Mouse (Mus musculus): ENCODE measurements at regions not wholly inside any gene's neighbourhood (a gene's known extent, or its start where the extent isn't known, plus 50 kb on each side); places are given as distances from the start of the nearest gene placed in this dataset.

- DNase-seq, result no peak
Observed at GRCm38 (mm10) chr4:12769092-12769491, 597.3 kb upstream of the Fam92a start.

DNA sequence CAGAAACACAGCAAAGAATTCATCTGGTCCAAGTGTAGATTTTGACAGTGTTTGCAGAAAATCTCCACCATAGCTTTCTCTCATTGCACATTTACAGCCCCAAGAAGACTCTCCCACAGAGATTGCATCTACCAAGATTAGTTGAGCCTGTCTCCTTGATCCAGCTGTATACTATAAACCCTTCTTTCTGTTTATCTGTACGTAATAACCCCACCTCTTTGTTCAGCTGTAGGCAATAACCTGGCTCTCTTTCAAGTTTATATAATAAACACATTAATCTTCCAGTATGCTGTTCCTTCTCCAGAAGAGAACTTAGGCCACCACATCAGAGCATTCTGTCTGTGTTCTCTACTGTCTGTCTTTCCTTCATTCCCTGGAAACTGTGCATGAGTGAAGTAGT, 594.9 kb upstream of the Fam92a start:
- DNase-seq, result no peak

DNA sequence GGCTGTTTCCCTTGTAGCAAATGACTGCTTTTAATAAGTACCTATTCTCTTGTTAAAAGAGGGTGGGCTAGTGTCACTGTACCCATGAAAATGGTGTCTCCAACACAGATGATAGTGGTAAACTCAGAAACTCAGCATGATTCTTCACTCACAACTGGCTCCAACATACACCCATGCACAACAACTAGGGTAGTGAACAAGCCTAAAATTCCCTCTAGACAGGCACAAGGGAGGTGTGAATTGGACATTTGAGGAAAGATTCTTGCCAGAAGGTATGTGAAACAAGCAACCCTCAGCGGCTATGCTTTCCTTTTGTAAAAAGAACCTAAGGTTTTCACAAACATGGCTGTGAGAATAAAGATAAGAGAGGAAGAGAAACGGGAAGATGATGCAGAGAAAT, 579.0 kb upstream of the Fam92a start:
- DNase-seq, result no peak

GRCm38 (mm10) chr4:12749874-12750273, 578.1 kb upstream of the Fam92a start:
- no peak for DNase-seq

DNA sequence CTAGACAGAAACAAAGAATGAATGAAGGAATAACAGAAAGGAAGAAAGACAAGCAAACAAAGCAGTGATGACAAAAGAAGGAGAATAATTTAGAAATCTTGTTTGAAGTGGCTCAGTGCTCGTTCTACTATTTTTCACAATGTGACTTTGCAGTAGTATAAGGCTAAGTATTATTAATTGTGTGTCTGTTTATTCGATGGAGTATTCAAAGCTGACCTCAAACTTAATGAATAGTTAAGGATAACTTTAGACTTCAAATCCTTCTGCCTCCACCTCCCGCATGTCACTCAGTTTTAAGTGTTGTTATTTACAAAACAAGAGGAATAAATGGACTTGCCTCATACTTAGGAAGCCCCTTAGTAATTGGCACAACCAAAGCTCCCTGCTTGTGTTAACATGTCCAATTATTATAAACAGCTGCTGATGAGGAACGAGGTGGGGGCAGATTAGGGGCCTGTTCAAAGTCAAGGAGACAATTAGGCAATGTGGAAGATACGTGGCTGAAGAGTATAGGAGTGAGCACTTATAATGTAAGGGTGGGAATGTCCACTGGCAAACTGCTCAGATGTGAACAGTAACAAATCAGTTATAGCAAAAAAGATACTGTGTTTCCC, 572.0 kb upstream of the Fam92a start:
- no peak for DNase-seq

DNA sequence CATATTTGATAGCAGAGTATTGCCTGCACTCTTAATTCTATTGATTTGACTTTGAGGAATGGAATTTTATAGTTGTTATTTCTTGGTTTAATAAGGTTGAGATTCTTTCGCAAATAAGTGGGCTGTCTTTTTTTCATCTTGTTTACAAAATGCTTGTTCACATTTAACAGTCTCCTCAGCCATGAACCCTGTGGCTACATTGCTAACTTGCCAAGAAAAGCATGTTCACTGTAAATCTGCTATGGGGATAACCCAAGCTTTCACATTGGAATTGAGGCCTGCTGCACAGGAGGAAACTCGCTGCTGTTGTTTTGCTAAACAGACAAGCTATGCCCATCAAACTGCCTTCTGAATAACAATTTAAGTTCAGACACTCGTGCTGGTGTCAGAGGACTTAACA, 564.6 kb upstream of the Fam92a start:
- no peak for DNase-seq

GRCm38 (mm10) chr4:12700189-12700588, 528.4 kb upstream of the Fam92a start:
- no peak for DNase-seq

DNA sequence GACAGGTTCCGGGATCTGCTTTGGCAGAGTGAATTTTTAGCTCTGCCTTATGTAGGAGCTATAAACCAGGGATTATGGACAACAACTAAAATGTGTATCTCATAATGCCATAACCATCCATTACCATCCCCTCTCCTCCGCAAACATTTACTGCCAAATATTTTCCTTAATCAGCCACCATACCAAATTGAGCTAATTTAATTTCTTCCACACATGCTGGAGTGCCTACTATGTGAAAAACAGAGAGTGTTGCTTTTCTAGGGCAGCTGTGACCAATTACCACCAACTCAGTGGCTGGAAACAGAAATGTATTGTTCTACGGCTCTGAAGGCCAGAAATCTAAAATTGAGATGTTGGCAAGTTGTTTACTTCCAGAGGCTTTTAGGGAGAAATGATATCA, 506.0 kb upstream of the Fam92a start:
- no peak for DNase-seq

DNA sequence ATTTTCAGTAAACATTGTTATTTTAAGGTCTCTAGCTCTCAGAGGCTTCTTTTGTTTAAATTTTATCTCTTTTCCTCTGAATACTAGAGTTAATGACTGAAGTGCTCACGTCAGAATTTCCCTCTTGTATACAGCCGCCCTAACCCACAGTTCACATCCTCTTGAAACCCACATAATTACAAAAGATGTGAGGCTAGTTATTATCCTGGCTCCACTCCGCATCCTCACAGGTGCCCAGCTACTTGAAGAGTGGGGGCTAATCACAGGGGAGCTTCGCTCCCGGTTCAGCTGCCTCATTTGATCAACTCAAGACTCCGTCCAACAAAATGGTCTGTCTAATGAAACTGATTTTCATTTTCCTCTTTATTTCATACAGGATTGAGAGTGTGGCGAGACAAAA, 499.6 kb upstream of the Fam92a start:
- no peak for DNase-seq

- DNase-seq, result no peak
Observed at GRCm38 (mm10) chr4:12663176-12663575, 491.4 kb upstream of the Fam92a start.

- no peak for DNase-seq
Observed at GRCm38 (mm10) chr4:12662683-12663082, 490.9 kb upstream of the Fam92a start.

- DNase-seq, result no peak
Observed at GRCm38 (mm10) chr4:12659084-12659483, 487.3 kb upstream of the Fam92a start.

DNA sequence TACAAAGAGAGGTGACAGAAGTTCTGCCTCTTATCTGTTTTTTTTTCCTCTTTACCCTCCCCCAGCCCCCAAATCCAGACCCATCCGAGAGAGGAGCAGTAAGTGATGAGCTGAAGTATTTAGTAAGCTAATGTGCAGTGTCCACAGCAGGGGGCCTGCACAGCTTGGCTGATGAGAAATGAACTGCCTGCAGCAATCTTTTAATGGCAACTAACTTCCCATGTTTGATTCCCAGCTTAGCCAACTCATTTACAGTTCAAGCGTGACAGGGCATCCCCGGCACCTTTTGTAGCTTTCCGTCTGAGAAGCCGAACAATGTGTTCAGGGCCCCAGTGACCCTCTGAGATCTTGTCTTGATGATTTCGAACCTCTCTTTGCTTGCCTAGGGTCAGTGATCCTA, 486.8 kb upstream of the Fam92a start:
- no peak for DNase-seq

- no peak for DNase-seq
Observed at GRCm38 (mm10) chr4:12657820-12658219, 486.0 kb upstream of the Fam92a start.

DNA sequence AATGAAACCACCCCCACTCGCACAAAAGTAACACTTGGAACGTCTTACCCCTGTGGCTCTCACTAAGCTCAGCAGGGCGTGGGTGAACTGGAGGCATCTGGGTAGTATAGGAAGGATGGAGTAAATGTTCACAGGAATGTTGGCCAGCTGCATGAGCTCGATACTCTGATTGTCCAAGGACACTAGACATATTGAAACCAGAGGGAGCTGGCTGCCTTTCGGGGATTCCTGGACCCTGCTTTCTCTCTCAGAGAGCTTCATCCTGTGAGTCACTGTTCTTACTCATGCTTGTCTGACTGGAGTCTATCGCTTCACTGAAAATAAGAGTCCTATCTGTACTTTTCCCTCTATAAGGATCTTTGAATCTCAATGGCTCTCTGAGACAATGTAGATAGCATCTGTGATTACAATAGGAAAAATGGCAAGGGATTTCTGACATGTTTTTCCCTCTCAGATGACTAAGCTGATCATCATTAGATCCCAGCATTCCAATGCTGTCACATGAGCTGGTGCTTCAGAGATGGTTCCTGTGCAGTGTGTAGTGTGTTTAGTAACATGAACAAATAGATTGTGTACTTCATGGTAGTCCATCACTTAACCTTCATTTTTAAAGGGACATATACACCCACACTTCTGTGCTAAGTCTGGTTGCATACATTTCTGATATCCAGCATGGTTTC, 485.2 kb upstream of the Fam92a start:
- peak; percentile 13 for DNase-seq

DNA sequence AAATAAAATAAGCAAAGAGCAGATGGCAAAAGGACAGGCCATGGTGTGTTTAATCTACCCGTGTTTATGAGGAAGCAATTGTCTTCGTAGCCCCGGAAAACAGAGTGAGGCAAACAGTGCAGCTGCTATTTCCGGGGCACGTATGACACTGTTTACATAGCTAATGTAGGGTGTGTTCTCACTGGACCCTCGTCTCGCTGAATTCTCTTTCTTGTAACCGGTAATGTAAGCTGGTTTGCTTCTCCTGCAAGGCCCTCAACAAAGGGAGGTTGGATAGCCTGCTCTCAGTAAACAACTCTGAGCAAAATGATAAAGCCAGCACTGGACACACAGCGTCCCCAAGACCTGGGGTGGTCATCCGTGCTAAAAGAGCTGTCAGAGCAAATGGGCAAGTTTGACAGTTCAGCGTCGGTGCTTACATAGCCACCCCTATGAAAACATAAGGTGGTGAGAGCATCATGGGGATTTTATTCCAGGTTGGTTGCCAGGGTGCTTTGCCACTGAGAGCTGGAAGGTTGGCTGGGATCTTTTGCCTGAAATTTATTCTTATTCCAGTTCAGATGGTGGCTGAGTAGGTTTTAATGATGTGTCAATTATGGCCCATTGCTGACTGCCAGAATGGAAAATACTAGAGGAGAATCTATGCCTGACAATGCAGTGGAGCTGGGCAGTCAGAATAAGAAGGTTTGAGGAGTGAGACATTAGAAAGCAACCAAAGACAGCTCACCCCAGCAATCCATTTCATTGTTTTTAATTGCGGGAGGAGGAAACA, 483.8 kb upstream of the Fam92a start:
- DNase-seq, result no peak

DNA sequence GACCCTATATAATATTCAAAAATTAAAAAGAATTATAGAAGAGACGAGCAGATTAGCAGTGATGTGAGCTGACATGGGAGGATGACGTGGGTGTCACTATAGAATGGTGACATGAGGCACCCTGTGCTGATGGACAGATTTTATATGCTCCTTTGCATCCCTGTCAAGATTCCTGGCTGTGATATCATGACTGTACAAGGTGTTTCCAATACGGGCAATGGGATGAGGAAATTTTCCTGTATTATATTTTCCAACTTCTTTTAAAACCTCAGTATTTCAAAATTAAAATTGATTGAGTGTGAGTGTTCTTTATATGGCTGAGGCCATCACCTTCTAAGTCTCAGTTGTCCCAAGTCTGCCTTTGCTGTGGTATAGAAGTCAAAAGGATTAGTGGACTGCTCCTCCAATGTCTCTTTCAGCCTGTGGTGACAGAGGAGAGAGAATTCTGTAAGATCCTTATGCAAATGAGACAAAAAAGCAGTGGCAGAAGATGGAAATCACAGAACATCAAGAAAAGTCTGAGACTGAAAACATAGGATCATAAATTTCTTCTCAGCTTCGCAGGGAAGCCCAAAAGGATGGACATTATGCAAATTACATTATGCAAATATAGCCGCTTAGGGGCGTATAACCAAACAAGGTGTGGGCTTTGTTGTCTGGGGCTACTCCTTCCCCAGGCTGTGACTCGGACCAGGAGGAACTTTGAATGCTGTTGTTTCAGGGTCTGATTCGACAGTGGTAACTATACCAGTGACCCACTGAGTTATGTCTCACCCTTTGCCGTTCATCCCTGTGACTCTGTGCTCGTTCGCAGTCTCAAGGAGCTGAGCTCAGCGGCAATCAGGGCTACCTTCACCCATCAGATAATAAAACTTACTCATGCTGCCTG, 483.0 kb upstream of the Fam92a start:
- DNase-seq, result no peak

- no peak for DNase-seq
Observed at GRCm38 (mm10) chr4:12647732-12648131, 475.9 kb upstream of the Fam92a start.

- DNase-seq, result no peak
Observed at GRCm38 (mm10) chr4:12642525-12642928, 470.7 kb upstream of the Fam92a start.

DNA sequence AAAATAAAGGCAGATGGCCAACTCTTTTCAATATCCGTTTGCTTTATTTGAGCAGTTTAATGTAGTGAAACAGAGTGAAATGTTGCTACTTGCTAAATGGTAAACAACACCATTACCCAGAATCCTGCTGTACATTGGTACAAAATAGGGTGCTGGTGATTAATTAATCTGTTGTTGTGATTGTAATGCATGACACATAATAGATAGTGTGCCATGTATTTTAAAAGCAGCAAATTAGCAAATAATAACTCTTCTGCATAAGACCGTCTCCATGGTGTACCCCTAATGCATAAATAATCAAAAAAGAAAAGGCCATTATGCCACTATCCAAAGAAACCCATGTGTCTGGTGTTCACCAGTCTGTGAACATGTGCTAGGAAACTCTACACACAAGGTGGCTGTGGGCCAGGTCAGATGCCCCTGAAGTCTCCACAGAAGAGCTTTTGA, 457.6 kb upstream of the Fam92a start:
- DNase-seq, result no peak

- DNase-seq, result no peak
Observed at GRCm38 (mm10) chr4:12628702-12629374, 457.0 kb upstream of the Fam92a start.

Data from gastrocnemius, postnatal 25 days (tissue).